Mouse (Mus musculus) embryonic stem cell, embryonic (primary cell): ENCODE measurements around the gene Gm20696.

Experiments used
- CTCF ChIA-PET, 4 experiments: fragments of 300-600 bp in 2 of 4; fragments of 350-600 bp in 2 of 4; sonication (Branson Sonifier 250); formaldehyde crosslinking; loops; one replicate each; lab custom pipeline; 2022; ENCODE audit warnings: inconsistent platforms in 2 of 4; lab: Charles Lee
- POLR2A ChIA-PET, 4 experiments: fragments of 300-600 bp in 2 of 4; fragments of 350-600 bp in 2 of 4; sonication (Branson Sonifier 250); formaldehyde crosslinking; loops; one replicate each; lab custom pipeline; 2022; ENCODE audit warnings: antibody characterized with exemption in 4 of 4, inconsistent platforms in 1 of 4; lab: Charles Lee

Gm20696 gene

DNA sequence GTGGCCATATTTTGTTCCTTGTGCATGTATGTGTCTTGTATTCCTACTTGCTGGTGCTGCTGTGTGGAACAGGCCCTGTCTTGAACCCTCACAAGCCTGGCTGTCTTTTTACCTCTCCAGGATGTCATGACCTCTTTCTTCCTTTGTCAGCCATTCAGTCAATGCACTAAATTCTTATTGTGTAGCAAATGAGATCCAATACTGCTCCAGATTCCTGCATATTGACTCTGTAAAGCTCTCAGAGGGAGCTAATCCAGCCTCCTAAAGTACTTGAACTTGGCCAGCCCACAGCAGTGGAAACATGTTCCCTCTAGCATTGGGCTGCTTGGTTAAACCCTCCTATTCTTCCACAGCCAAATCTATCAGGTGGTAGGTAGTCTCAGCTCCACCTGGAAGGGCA lies 425.8 kb downstream of the Gm20696 start:
- ChIA-PET CTCF (interaction anchor here in 1 of 4 experiments (0.7 kb wide), 1 partner anchor 98 kb away, joined by 3 read pairs; no protein-coding TSS in a partner anchor), POLR2A (interaction anchor here (0.5 to 1.6 kb wide), 4 partner anchors 10 to 178 kb away, joined by 3 to 7 read pairs (median 4); no protein-coding TSS in a partner anchor)

DNA sequence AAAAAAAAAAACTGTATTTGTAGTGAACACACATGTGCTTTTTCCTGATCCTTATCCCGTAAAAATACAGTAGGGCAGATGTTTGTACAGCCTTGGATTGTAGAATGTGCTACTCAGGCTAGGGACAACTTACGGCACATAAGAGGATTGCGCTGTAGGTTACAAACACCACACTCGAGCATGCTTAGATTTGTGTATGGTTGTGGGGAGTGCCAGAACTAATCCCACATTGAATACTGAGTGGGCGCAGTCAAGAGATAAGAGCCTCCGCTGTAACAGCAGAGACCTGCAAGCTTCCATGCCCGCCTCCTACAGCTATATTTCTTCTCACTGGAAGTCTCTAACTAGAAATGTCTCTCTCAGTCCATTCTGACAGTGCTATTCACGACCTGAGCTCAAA lies 431.0 kb downstream of the Gm20696 start:
- CTCF ChIA-PET, result interaction anchor here in 1 of 4 experiments (0.5 kb wide), 1 partner anchor 15 kb away, joined by 3 read pairs; no protein-coding TSS in a partner anchor
- POLR2A ChIA-PET, result no interaction called here

DNA sequence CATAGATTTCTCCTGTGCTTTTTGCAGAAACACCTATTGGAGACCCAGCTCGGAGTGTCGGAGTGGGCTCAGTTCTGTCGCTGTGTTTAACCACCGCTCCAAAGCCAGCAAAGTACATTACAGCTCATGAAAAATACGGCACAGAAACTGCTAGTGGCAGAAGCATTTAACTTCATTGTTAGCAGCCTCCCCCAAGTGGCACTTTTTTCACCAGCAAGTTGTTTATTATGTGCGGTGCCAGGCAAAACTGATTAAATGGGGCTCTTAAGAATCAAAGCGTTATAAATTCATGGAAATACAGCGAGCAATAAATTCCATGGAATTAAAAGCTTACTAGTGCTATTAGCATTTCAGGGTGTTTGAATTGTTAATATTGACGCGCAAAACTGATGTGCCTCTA lies 433.2 kb downstream of the Gm20696 start:
- POLR2A ChIA-PET, result interaction anchor here in 1 of 4 experiments (0.6 kb wide), 1 partner anchor 105 kb away, joined by 3 read pairs; no protein-coding TSS in a partner anchor

DNA sequence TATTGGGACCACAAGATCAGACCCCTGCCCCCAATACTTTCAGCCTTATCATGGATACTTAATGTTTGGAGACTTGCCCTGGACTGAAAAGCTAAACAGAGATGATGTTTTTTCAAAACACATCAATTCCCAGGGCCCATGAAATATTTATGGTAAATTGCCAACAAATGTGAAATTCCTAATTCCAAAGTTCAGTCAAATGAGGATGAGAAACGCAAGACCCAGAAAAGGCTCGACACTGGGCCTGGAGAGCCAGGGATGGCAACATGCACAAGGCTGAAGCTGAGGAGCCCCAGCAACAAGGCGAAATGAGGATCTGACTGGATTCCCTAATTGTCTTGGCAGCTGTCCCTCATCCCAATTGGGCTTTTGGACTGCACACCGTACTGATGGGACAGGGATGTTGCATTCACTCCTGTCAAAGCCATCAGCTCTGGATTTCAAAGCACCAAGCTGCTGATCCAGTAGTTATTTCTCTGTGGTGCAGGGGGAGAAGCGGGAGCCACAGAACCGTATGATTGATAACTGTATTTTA lies 438.2 kb downstream of the Gm20696 start:
- POLR2A ChIA-PET, result no interaction called here
- CTCF ChIA-PET, result no interaction called here

More for the DNA sequence above, 433.2 kb downstream of the Gm20696 start:
- CTCF ChIA-PET, result no interaction called here

DNA sequence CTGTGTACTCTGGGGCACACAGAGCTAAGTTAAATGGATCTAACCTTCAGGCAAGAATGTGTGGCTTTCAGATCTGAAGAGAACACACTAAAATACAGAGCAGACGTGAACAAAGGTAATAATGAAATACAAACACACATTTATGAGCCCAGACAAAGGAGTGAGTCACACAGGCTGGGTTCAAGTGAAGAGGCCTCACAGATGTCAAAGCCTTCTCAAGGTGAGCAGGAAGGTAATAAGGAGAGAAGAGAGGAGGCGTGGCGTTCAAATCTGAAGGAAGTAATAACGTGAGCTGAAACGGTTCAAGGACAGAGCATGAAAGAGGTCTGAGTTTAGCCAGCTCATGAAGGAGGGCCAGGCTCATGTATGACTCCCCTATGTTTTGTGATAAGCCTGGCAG lies 445.4 kb downstream of the Gm20696 start:
- CTCF ChIA-PET, result no interaction called here
- POLR2A ChIA-PET, result no interaction called here

DNA sequence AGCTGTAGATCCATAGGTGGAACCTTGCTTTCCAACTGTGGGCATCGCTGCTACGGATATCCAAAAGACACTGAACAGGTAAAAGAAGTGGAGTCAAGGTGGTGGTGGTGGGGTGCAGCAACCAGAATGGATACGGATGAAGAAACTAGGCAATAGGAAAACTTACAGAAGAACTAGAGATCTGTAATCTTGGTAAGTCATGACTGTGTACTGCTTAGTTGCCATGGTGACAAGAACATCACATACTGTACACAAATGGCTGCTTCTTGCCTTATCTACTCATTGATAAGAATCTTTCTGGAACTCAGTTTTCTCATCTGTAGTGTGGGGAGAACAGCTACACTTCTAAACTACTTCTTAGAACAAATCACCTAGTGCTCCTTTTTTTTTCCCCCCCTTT lies 446.1 kb downstream of the Gm20696 start:
- ChIA-PET POLR2A (no interaction called here), CTCF (no interaction called here)

DNA sequence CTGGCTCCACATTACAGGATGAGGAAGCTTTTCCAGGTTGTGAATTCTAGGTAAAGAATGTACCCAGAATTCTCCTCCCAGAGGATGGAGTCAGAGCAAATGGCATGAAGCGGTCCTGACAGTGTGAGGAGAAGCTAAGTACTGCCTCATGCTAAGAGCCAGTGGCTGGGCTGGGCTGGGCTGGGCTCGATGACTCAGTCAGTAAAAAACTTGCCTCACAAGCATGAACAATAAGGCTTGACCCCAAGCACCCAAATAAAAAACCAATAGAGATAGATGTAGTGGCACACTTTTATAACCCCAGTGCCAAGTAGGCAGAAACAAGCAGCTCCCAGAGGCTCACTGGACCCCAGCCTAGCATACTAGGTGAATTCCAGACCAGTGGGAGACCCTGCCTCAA lies 448.8 kb downstream of the Gm20696 start:
- ChIA-PET POLR2A (no interaction called here), CTCF (no interaction called here)

DNA sequence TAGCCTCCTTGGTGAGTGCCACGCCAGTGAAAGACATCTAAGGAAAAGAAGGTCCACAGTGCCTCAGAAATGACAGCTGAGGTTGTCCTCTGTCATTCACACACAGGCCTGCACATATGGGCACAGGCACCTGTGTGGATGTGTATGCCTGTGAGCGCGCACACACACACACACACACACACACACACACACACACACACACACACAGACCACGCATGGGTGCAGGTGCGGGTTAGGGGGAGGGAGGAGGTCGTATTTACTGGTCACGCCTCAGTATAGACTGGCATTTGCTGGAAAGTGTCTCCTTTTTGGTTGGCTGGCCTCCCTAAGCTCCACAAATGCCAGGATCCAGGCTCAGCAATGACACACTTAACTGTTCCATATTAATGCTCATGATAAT lies 449.4 kb downstream of the Gm20696 start:
- POLR2A ChIA-PET, result no interaction called here

DNA sequence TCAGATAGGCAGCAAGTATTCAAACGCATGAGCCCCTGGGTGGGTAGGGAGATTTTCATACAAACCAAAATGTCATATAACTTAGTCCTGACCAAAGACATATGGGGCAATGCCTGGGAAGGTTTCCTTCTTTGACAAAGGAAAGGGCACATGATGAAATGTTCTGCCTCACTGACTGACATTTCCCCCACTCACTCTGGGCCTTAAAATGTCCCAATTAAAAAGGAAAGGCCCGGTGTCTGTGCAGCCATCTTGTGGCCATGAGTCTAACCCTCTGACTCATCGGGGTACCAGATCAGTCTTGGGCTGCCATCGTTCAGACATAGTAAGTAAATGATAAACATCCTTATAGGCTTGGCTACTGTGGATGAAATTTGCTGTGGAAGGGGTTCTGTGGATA lies 454.1 kb downstream of the Gm20696 start:
- ChIA-PET CTCF (no interaction called here), POLR2A (no interaction called here)

More for the DNA sequence above, 449.4 kb downstream of the Gm20696 start:
- CTCF ChIA-PET, result no interaction called here

DNA sequence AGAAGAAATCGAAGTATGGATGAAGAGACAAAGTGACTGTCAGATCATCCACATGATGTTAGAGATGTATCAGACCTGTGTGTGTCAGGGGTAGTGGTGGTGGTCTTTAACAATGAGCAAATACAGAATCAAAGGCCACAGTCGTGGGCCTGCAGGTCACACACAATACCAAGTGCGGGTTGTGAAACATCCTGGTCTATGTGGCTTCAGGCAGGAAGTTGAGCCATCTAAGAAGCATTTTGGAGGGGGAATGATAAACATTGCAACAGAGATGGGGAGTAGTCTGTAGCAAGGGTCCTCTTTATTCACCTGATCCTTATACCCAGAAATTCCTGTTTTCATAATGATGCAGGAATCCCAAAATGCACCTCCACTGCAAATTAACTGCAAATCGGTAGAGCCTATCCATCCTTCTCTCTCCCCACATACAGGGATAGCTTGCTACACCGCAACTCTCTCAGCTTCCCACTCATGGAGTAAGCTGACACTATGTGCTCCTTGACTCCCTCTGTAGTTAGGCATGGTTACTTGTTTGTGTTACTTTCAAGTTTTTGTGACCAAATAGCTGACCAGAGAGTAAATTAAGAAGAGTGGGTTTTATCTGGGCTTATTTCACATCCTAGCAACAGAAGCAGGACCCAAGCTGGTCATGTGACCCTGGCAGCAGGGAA lies 454.8 kb downstream of the Gm20696 start:
- CTCF ChIA-PET, result no interaction called here
- POLR2A ChIA-PET, result no interaction called here

DNA sequence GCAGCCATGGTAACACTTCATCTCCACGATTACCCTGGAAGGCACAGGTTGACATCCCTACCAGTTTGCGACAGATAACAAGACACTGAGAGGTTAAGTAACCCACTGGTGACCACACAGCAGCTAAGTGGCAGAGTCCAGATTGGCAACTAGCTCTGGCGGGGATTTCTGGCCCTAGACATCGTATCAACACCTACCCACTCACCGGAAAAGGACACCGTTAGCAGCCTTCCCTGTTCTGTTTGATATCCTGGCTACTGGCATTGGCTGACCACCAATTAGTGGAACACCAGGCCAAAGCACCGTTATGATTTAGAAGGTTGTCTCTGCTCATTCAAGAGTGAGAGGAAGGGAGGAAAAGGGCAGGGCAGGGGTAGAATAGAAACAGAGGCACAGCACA lies 456.4 kb downstream of the Gm20696 start:
- ChIA-PET POLR2A (no interaction called here), CTCF (no interaction called here)
